Mouse (Mus musculus): Measurements from ENCODE around the gene Abhd8. TPM values are rescaled to one million over a fixed set of nuclear protein-coding genes. Genes with fewer than 3 reads are reported as not detected.

Gene Abhd8
- polyA plus RNA-seq, 1 experiment from 2014 or later, result 136 TPM

DNA sequence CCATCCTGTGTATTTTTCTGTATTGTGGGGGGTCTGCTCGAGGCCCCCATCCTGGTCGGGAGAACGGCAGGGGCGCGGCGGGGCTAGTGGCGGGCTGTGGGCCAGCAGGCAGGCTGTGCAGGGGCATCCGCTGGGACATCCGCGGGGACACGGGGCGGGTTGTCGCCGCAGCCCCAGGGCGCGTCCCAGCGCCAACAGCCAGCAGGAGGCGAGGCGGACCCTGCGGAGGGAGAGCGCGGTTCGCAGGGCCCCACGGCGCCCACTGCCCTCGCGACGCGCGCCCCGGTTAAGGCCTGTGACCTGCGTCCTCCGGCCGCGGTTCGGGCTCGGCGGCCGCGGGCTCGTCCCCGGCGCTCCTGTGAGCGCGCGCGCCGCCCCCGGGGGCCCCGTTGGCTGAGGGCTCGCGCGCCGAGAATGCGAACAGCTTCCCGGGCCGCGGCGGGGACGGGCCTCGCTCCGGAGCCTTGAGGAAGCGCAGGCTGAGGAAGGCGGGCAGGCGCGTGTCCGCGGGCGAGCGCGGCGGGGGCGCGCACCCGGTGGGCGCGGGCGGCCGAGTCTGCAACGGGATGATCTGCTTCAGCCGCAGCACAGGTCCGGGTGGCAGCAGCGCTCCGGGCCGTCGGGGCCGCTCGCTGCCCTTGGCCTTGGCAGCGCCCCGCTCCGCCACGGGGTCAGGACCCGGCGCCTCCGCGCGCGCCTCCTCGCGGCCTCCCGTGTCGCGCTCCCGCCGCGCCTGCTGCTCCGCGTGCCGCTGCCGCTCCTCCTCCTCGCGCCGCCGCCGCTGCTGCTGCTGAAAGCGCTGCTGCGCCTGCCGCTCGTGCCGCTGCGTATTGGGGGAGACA, 12.9 kb upstream of the Abhd8 start:
- H3K27me3 ChIP-seq, result 0 out of 2 replicates have a peak, but pooled peaks cover 3% of the 10 kb centered on the region
- peak overlapping the region; percentile 80 for H3K9ac ChIP-seq

DNA sequence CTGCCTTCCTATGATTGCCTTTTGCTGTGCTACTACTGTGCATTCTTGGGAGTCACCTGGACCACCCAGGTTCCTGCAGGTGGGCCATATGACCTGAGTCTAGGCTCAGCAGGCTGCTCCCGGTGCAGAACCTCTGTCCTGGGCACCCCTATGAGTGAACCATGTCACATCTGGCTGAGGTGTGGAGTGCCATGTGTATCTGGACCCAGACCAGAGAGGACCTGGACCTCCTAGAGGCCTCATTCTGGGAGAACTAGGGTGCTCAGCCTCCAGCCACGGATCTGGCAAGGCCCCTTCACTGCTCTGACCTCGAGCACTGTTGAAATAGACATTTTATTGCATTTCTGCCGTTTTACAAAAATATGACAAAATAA, 12.2 kb upstream of the Abhd8 start:
- Histone ChIP-seq H3K4me2 (peak overlapping the region; percentile 72), H3K4me3 (peak overlapping the region; percentile 53), H3K27ac (peak overlapping the region; percentile 93), H3K4me1 (replicated peaks) (peaks cover 35% of the 10 kb centered on the region), H3K27me3 (0 out of 2 replicates have a peak, but pooled peaks cover 3% of the 10 kb centered on the region), H3K36me3 (peaks cover 73% of the 10 kb centered on the region), H3K9me3 (no peaks in the 10 kb centered on the region), H3K9ac (peak overlapping the region; percentile 80)
- ATAC-seq (ENCODE audit: low FRiP score), result no peak
- WGBS, result 25% methylated on average over 4 of the region's 4 CpGs

More for the DNA sequence above, 12.9 kb upstream of the Abhd8 start:
- H3K27ac ChIP-seq, result peak overlapping the region; percentile 93
- peak overlapping the region; percentile 72 for H3K4me2 ChIP-seq
- no peaks in the 10 kb centered on the region for H3K9me3 ChIP-seq
- H3K4me3 ChIP-seq, result peak overlapping the region; percentile 53
- peak; percentile 60 for ATAC-seq (ENCODE audit: low FRiP score)
- H3K4me1 ChIP-seq (replicated peaks), result peaks cover 35% of the 10 kb centered on the region
- peaks cover 74% of the 10 kb centered on the region for H3K36me3 ChIP-seq
- WGBS, result under 1% methylated on average over 85 of the region's 121 CpGs

DNA sequence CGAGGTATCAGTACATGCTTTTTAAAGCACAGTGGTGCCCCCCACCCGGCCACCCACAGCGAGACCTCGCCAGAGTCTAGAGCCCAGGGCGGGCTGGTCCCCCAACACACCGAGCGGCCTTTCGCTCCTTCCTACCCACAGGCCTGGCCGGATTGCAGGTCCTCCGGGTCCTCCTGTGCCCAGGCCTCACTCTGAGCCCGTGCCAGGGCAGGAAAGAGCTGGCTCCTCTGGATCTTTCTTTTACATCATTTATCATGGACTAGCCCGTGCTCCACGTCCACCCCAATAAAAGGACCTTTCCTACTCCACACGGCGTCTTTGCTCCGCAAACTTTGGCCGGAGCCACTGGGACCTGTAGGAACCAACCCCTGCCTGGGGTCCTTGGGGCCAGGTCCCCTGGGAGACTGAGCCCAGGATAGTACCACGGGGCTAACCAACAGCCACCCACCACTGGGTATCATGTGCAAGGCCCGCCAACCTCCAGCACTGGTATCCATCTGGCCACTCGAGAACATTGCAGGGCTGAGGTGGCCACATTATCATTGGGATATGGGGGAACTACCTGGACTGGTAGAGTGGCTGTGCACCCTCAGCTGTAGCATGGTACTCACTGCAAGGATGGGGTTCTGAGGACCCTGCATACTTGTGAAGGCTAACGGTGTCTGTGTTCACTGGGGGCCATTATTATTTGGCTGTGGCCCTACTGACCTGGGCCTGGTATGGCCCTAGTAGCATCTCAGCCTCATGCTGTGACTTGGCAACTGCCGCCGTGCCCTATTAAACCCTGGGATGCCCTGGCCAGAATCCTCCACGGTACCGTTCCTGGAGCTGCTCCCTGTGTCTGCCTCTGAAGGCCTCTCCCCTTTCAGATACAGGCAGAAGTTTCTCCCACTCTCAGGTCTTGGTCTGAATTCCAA, 11.6 kb upstream of the Abhd8 start:
- Histone ChIP-seq H3K4me3 (peak overlapping the region; percentile 53), H3K9me3 (no peaks in the 10 kb centered on the region), H3K4me2 (peak overlapping the region; percentile 72; the same call in 1 of the 2 replicates), H3K9ac (peak overlapping the region; percentile 80; the same call in 1 of the 2 replicates), H3K27me3 (no peaks in the 10 kb centered on the region), H3K36me3 (peaks cover 70% of the 10 kb centered on the region), H3K4me1 (replicated peaks) (peaks cover 39% of the 10 kb centered on the region), H3K27ac (peak overlapping the region; percentile 93)
- WGBS, result 88% methylated on average over 25 of the region's 25 CpGs
- peak; percentile 3; the same call in 1 of the 2 replicates for ATAC-seq (ENCODE audit: low FRiP score)

DNA sequence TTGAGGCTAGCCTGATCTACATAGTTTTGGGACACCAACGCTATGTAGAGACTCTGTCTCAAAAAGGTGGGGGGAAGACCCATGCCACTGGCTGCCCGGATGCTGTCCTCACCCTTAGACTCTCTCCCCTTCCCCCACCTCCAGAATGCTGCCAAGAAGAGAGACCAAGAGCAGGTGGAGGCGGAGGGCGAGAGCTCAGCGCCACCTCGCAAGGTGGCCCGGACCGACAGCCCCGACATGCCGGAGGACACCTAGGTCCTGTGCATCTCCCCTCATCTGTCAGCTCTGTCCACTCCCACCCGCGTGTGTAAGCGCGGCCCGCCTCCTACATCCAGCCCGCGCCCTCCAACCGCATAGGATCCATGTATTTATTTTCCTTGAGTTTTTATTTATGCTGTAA, 10.9 kb upstream of the Abhd8 start:
- WGBS, result 96% methylated on average over 18 of the region's 18 CpGs
- Histone ChIP-seq H3K4me2 (no peak overlapping the region), H3K9me3 (no peaks in the 10 kb centered on the region), H3K9ac (no peak overlapping the region), H3K4me3 (no peak overlapping the region), H3K4me1 (replicated peaks) (peaks cover 44% of the 10 kb centered on the region), H3K27ac (no peak overlapping the region), H3K27me3 (no peaks in the 10 kb centered on the region), H3K36me3 (peaks cover 63% of the 10 kb centered on the region)
- no peak for ATAC-seq (ENCODE audit: low FRiP score)

DNA sequence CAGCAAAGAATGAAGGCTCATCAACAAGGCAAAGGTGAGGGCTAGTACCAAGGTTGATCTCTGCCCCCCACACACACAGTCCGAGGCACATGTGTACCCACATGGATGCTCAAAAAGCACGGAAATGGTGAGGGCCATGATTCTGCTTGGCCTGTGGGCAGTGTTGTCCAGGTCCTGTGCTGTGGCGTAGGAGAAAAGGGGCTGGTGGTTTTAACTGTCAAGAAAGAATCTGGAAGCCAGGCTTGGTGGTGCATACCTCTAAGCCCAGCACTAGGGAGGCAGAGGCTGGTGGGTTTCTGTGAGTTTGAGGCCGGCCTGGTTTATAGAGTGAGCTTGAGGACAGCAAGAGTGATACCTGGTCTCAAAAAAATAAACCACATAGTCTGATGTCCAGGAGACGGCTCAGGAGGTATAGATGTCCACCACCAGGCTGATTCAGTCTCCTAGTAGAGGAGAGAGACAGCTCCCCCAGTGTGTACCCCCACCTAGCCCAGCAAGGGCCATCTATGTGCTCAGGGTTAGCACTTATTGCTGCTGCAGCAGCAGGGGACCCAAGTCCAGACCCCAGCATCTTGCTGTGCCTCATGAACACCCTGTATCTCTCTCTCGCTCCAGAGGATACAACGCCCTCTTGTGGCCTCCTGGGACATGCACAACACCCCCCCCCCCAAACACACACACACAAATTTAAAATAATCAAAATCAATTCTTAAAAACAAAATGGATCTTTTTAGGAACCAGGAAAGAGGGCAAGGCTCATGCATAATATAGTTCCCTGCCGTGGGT, 9.3 kb upstream of the Abhd8 start:
- Histone ChIP-seq H3K4me1 (replicated peaks) (peaks cover 44% of the 10 kb centered on the region), H3K27me3 (no peaks in the 10 kb centered on the region), H3K9ac (no peak overlapping the region), H3K9me3 (no peaks in the 10 kb centered on the region), H3K36me3 (peaks cover 53% of the 10 kb centered on the region), H3K4me3 (no peak overlapping the region), H3K4me2 (no peak overlapping the region), H3K27ac (no peak overlapping the region)
- WGBS, result 88% methylated on average over 8 of the region's 8 CpGs
- ATAC-seq (ENCODE audit: low FRiP score), result no peak

DNA sequence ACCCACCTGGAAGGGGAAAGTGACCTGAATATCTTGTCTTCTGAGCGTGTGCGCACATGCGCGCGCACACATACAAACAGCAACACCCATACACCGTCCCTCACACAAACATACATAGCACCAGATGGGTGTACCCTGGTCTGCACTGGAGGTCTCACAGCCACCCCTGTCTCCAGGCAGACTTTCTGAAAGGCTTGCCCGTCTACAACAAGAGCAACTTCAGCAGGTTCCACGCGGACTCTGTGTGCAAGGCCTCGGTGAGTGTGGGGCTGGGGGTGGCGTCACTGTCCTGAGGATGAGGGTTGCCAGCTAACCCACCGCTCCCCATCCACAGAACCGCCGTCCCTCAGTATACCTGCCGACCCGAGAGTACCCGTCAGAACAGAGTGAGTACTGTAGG, 8.4 kb upstream of the Abhd8 start:
- Histone ChIP-seq H3K4me1 (replicated peaks) (peaks cover 35% of the 10 kb centered on the region), H3K27me3 (no peaks in the 10 kb centered on the region), H3K27ac (no peak overlapping the region), H3K9me3 (no peaks in the 10 kb centered on the region), H3K9ac (no peak overlapping the region), H3K36me3 (peaks cover 53% of the 10 kb centered on the region), H3K4me2 (no peak overlapping the region), H3K4me3 (no peak overlapping the region)
- WGBS, result 96% methylated on average over 17 of the region's 17 CpGs
- ATAC-seq (ENCODE audit: low FRiP score), result no peak

DNA sequence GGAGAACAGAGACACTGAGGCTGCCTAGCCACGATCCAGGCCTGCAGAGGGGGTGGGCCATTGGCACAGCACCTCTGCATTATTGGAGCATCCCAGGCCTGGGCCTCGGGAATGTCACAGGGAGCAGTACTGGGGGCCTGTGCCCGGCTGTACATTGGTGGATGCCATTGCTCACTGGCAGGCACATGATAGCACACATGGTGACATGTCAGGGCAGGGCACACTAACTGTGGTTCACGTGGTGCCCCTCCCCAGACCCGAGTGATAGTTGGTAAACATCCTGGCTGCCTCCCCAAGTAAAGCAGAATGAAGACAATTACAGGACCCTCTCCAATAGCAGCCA, 7.4 kb upstream of the Abhd8 start:
- no peak for ATAC-seq (ENCODE audit: low FRiP score)
- peak overlapping the region; percentile 10; the same call in 1 of the 2 replicates for H3K4me2 ChIP-seq
- no peaks in the 10 kb centered on the region for H3K9me3 ChIP-seq
- H3K4me1 ChIP-seq (replicated peaks), result peaks cover 30% of the 10 kb centered on the region
- no peak overlapping the region for H3K27ac ChIP-seq
- WGBS, result 81% methylated on average over 5 of the region's 5 CpGs
- no peaks in the 10 kb centered on the region for H3K27me3 ChIP-seq
- peak overlapping the region; percentile 83; the same call in 1 of the 2 replicates for H3K9ac ChIP-seq
- peaks cover 53% of the 10 kb centered on the region for H3K36me3 ChIP-seq
- peak overlapping the region; percentile 75; the same call in 1 of the 2 replicates for H3K4me3 ChIP-seq

DNA sequence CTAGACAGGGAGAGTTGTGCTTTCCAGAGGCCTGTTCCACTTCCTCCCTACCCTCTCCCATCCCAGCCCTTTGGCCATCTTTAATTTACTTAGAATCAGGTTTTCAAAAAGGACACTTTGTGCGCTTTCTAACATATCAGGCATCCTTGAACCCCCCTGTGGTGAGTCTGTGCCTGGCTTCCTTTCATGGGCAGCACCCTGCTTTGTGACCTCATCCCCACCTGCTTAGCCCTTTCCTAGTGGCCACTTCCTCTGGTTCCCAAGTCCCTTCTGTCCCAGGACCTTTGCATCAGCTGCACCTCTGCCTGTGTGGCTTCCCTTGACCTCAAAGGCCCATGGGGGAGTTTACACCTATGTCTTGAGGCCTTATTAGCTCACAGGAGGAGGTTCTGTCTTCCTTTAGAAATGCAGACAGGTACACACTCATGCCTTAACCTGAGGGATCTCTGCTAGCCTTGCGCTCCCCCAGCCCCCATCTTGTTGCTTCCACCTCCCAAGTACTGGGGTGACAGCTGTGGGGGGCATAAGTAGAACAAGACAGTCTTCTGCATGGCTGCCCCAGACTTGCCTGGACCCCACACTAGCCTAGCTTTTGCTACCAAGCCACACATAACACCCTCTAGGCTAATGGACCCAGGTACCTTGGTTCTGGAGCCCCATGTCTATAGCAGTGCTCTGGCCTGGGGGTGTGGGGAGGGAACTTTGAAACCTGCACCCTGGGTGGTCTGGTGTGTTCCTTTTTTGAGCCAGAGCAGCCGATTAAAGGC, 6.9 kb upstream of the Abhd8 start:
- peak overlapping the region; percentile 75 for H3K4me3 ChIP-seq
- H3K36me3 ChIP-seq, result peaks cover 49% of the 10 kb centered on the region
- no peaks in the 10 kb centered on the region for H3K9me3 ChIP-seq
- WGBS, result 83% methylated on average over 3 of the region's 3 CpGs
- no peaks in the 10 kb centered on the region for H3K27me3 ChIP-seq
- H3K9ac ChIP-seq, result peak overlapping the region; percentile 83
- ATAC-seq (ENCODE audit: low FRiP score), result no peak
- no peak overlapping the region for H3K27ac ChIP-seq
- peaks cover 30% of the 10 kb centered on the region for H3K4me1 ChIP-seq (replicated peaks)
- peak overlapping the region; percentile 75 for H3K4me2 ChIP-seq

DNA sequence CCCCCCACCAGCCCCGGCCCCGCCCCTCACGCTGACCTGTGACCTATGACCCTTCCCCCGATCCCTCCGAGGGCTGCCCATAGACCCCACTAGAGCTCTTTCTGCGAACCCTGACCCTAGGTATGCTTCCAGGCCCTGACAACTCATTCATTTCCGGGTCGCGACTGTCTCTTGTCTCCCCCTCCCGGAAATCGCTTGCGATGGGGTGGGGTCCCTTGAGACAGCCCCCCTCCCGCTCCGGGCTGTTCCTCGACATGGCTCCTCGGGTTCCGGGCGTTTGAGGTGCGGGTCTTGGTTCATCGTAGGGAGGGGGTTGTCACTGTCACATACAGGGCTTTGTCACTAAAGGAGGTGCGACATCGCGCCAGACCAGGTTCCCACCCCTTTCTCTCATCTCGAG, 6.0 kb upstream of the Abhd8 start:
- peaks cover 40% of the 10 kb centered on the region for H3K36me3 ChIP-seq
- H3K4me1 ChIP-seq (replicated peaks), result peaks cover 29% of the 10 kb centered on the region
- 2% methylated on average over 24 of the region's 24 CpGs for WGBS
- H3K9me3 ChIP-seq, result no peaks in the 10 kb centered on the region
- H3K4me3 ChIP-seq, result peak overlapping the region; percentile 75
- ATAC-seq (ENCODE audit: low FRiP score), result peak; percentile 57
- H3K27me3 ChIP-seq, result no peaks in the 10 kb centered on the region
- peak overlapping the region; percentile 92 for H3K27ac ChIP-seq
- peak overlapping the region; percentile 83 for H3K9ac ChIP-seq
- peak overlapping the region; percentile 75 for H3K4me2 ChIP-seq

DNA sequence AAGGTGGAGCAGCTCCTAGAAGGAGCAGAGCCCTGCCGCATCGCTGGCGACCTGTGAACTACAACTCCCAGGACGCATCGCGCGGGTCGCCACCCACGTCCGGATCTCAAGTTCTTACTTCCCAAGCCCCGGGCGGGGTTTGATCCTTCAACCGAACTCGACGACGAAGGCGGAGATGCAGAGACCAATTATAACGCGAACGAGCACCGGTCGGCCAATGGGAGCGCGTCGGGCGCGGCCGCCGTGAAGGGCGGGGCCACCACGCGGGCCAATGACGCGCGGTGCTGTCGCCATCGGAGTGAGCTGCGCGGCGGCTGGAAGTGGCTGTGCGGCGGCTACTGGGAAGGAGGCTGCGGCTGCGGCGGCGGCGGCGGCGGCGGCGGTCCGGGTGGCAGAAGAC, 5.5 kb upstream of the Abhd8 start, which contains the start of gene Dda1:
Dda1 (plus strand) TSS at position 284 of the 400 bp plus-strand sequence.
- Histone ChIP-seq H3K9ac (peak within 1 kb of the TSS; percentile 83), H3K4me2 (peak within 1 kb of the TSS; percentile 75), H3K27me3 (no peaks in the 10 kb centered on the region), H3K4me1 (replicated peaks) (peaks cover 34% of the 10 kb centered on the region), H3K36me3 (peaks cover 35% of the 10 kb centered on the region), H3K9me3 (no peaks in the 10 kb centered on the region), H3K4me3 (peak within 1 kb of the TSS; percentile 75), H3K27ac (peak within 1 kb of the TSS; percentile 92)
- ATAC-seq (ENCODE audit: low FRiP score), result peak; percentile 90
- WGBS, result under 1% methylated on average over 37 of the region's 52 CpGs

DNA sequence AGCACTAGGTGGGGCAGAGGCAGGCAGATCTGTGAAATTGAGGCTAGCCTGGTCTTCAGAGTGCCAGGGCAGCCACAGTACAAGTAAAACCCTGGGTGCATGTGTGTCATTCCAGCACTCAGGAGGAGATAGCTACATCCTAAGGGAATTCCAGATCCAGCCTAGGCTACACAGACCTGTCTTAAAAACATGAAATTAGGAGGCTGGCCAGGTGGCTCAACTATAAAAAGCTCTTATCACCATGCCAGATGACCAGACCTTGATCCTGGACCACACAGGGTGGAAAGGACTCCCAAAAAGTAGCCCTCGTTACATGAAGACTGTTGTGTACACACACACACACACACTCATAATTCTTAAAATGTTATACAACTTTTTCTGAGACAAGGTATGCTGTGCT, 4.5 kb upstream of the Abhd8 start:
- H3K9ac ChIP-seq, result no peak overlapping the region
- peaks cover 26% of the 10 kb centered on the region for H3K36me3 ChIP-seq
- 91% methylated on average over 1 of the region's 1 CpGs for WGBS
- no peak overlapping the region for H3K4me2 ChIP-seq
- no peaks in the 10 kb centered on the region for H3K27me3 ChIP-seq
- no peaks in the 10 kb centered on the region for H3K9me3 ChIP-seq
- peaks cover 37% of the 10 kb centered on the region for H3K4me1 ChIP-seq (replicated peaks)
- no peak overlapping the region for H3K27ac ChIP-seq
- H3K4me3 ChIP-seq, result no peak overlapping the region
- ATAC-seq (ENCODE audit: low FRiP score), result no peak
